Mouse (Mus musculus) midbrain, postnatal 0 days (tissue): ENCODE data around the gene Gtf2ird1. TPM values are rescaled to one million over a fixed set of nuclear protein-coding genes. Genes with fewer than 3 reads are reported as not detected.

ENCODE experiments used
- ATAC-seq: fragments of 200-750 bp; cut with Nextera tagmentation; 2 replicates; pipeline ENCODE4 v1.8.0; 2017; ENCODE audit warnings: moderate number of reproducible peaks, mild to moderate bottlenecking, moderate TSS enrichment, moderate library complexity; ENCODE audit not compliant: low FRiP score
- DNase-seq: peaks from one replicate; pipeline ENCODE4 v3.0.0-alpha.2; 2015; ENCODE audit warnings: low spot score
- H3K27ac ChIP-seq: fragments of 300-500 bp; sonication (generic); 2 replicates; pipeline ENCODE4 v1.5.1; 2014; ENCODE audit warnings: low read depth, mild to moderate bottlenecking, low read length, mixed read lengths
- H3K27me3 ChIP-seq: fragments of 300-500 bp; sonication (generic); 2 replicates; pipeline ENCODE4 v1.6.1; 2014; ENCODE audit warnings: low read length, control low read depth, mixed read lengths; ENCODE audit not compliant: insufficient read depth
- H3K36me3 ChIP-seq: fragments of 300-500 bp; sonication (generic); 2 replicates; pipeline ENCODE4 v1.6.1; 2014; ENCODE audit warnings: low read length, control low read depth, mixed read lengths; ENCODE audit not compliant: insufficient read depth
- H3K4me1 ChIP-seq: fragments of 300-500 bp; sonication (generic); 2 replicates; pipeline ENCODE4 v1.6.1; 2014; ENCODE audit warnings: mild to moderate bottlenecking, control low read depth, antibody characterized with exemption, low read length, mixed read lengths; ENCODE audit not compliant: insufficient read depth
- H3K4me2 ChIP-seq: fragments of 300-500 bp; sonication (generic); 2 replicates; pipeline ENCODE4 v1.6.1; 2014; ENCODE audit warnings: low read depth, mild to moderate bottlenecking, low read length, mixed read lengths; ENCODE audit not compliant: poor library complexity, severe bottlenecking
- H3K4me3 ChIP-seq: fragments of 300-500 bp; sonication (generic); 2 replicates; pipeline ENCODE4 v1.5.1; 2014; ENCODE audit warnings: low read depth, mild to moderate bottlenecking, low read length, moderate library complexity
- H3K9ac ChIP-seq: fragments of 300-500 bp; sonication (generic); replicated peaks from 2 replicates; pipeline ENCODE4 v1.6.1; 2014; ENCODE audit warnings: mild to moderate bottlenecking, low read length, moderate library complexity, mixed read lengths; ENCODE audit not compliant: poor library complexity, severe bottlenecking
- H3K9me3 ChIP-seq: fragments of 300-500 bp; sonication (generic); 2 replicates; pipeline ENCODE4 v1.6.1; 2016; ENCODE audit warnings: low read length, control low read depth
- CTCF ChIP-seq: IDR thresholded peaks from 2 replicates; pipeline ENCODE4 v1.5.1; 2016; ENCODE audit warnings: antibody characterized with exemption, mild to moderate bottlenecking
- WGBS: fragments of 180-500 bp; shearing (Covaris S2); extraction: QIAGEN DNeasy Blood & Tissue Kit; methylation state at CpG from one replicate; pipeline ENCODE4 v1.1.7; 2014; 5-methylcytosine and 5-hydroxymethylcytosine counted together
- polyA plus RNA-seq: library from polyadenylated mRNA; unstranded; fragments of >200 nt; fragmentation: Nextera tagmentation; extraction: Ambion mirVana; gene quantifications from 2 replicates; pipeline ENCODE4 v1.2.1, GENCODE M21; 2015
- total RNA-seq: library from RNA; depleted of rRNA; stranded (reverse); fragments of >200 nt; gene quantifications from 2 replicates; pipeline ENCODE4 v1.2.3, GENCODE M21; 2014

The Gtf2ird1 gene
- total and polyA plus RNA-seq, 2 experiments from 2014 or later, result 53.4 to 54.3 TPM

DNA sequence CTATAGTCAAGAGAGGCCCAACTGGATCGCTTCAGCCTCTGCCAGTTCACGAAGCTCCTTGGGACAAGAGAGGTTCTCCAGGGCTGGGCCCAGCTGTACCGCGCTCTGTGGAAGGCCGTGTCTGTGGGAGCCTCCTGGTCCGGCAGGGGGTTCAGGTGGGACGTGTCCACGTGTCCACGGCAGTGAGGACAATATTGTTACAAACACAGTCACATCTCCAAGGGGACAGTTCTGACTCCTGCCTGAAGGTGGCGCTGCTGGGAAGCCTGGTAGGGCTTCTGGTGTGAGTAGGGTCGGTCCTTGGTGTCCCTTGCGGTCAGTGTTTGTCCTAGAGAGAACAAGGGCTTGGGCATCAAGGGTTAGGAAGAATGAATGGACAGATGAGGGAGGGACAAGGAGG is 33.9 kb upstream of the Gtf2ird1 start:
- no peak for DNase-seq
- no peak overlapping the region for H3K27ac ChIP-seq
- no peak for ATAC-seq
- peak; percentile 69 for TF ChIP-seq CTCF
- 89% methylated on average over 12 of the region's 12 CpGs for WGBS
- H3K27me3 ChIP-seq, result no peaks in the 10 kb centered on the region
- no peaks in the 10 kb centered on the region for H3K9me3 ChIP-seq
- H3K4me3 ChIP-seq, result no peak overlapping the region
- no peak overlapping the region for H3K4me2 ChIP-seq
- no peaks in the 10 kb centered on the region for H3K4me1 ChIP-seq
- no peak overlapping the region for H3K9ac ChIP-seq
- H3K36me3 ChIP-seq, result peaks cover 46% of the 10 kb centered on the region

DNA sequence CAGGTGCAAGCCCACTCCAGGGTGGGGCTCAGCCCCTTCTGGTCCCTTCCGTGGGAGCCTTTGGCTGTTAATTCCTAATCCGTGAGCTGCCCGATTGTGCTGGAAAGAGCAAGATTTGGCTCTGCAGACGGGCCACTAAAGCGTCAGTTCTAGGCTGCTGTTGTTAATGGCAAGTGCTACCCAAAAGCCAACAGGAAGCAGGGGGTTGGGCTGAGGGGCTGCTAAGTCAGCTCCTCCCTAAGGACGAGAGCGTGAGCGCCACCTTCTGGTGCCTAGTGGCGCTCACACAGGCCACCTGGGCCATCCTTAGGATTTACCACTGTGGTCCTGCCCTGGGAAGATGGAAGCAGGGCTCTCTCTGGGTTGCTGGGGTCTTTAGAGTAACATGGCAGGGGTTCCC is 33.1 kb upstream of the Gtf2ird1 start:
- DNase-seq (peak; percentile 63), ATAC-seq (no peak)
- H3K9me3 ChIP-seq, result no peaks in the 10 kb centered on the region
- H3K4me3 ChIP-seq, result no peak overlapping the region
- 20% methylated on average over 9 of the region's 9 CpGs for WGBS
- no peak overlapping the region for H3K27ac ChIP-seq
- peaks cover 40% of the 10 kb centered on the region for H3K36me3 ChIP-seq
- no peak overlapping the region for H3K4me2 ChIP-seq
- H3K27me3 ChIP-seq, result no peaks in the 10 kb centered on the region
- H3K9ac ChIP-seq, result no peak overlapping the region
- H3K4me1 ChIP-seq, result no peaks in the 10 kb centered on the region
- peak; percentile 69 for TF ChIP-seq CTCF

DNA sequence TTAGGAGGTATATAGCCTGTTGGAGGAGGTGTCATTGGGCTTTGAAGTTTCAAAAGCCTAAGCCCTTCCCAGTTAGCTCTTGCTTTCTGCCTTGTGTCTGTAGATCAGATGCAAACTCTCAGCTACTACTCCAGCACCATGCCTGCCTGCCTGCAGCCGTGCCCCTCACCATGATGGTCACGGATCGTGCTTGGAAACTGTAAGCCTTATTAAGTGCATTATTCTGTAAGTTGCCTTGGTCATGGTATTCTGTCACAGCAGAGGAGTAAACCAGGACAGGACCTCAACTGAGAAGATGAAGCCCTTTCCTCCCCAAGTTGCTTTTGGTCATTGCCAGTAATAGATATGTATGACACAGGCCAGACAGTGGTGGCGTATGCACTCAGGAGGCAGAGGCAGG is 32.1 kb upstream of the Gtf2ird1 start:
- ATAC-seq (no peak), DNase-seq (no peak)
- no peaks in the 10 kb centered on the region for H3K9me3 ChIP-seq
- H3K27ac ChIP-seq, result no peak overlapping the region
- no peak for TF ChIP-seq CTCF
- 89% methylated on average over 4 of the region's 4 CpGs for WGBS
- H3K4me3 ChIP-seq, result no peak overlapping the region
- peaks cover 35% of the 10 kb centered on the region for H3K36me3 ChIP-seq
- no peaks in the 10 kb centered on the region for H3K27me3 ChIP-seq
- H3K4me2 ChIP-seq, result no peak overlapping the region
- H3K9ac ChIP-seq, result no peak overlapping the region
- H3K4me1 ChIP-seq, result no peaks in the 10 kb centered on the region

DNA sequence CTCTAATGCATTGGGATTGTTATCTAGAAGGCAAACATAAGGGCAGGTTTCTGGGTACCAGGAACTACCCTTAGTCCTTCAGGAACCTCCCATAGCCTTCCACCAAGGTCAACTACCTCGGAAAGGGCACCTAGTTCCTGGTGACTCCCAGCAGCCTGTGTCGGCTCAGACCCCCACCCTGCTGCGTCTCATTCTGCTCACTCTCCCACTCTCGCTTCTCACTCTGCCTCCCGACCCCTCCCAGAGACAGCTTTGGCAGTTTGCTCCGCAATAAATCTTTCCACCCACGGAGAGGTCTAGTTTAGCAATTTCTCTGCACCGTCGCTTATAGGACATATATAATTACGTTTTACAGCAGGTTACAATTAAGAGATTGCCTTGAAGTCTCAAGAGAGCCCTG is 31.5 kb upstream of the Gtf2ird1 start:
- no peaks in the 10 kb centered on the region for H3K27me3 ChIP-seq
- DNase-seq (peak; percentile 19), ATAC-seq (no peak)
- no peaks in the 10 kb centered on the region for H3K4me1 ChIP-seq
- H3K27ac ChIP-seq, result no peak overlapping the region
- TF ChIP-seq CTCF, result no peak
- H3K4me2 ChIP-seq, result no peak overlapping the region
- 79% methylated on average over 10 of the region's 10 CpGs for WGBS
- no peak overlapping the region for H3K9ac ChIP-seq
- no peaks in the 10 kb centered on the region for H3K9me3 ChIP-seq
- peaks cover 29% of the 10 kb centered on the region for H3K36me3 ChIP-seq
- H3K4me3 ChIP-seq, result no peak overlapping the region

DNA sequence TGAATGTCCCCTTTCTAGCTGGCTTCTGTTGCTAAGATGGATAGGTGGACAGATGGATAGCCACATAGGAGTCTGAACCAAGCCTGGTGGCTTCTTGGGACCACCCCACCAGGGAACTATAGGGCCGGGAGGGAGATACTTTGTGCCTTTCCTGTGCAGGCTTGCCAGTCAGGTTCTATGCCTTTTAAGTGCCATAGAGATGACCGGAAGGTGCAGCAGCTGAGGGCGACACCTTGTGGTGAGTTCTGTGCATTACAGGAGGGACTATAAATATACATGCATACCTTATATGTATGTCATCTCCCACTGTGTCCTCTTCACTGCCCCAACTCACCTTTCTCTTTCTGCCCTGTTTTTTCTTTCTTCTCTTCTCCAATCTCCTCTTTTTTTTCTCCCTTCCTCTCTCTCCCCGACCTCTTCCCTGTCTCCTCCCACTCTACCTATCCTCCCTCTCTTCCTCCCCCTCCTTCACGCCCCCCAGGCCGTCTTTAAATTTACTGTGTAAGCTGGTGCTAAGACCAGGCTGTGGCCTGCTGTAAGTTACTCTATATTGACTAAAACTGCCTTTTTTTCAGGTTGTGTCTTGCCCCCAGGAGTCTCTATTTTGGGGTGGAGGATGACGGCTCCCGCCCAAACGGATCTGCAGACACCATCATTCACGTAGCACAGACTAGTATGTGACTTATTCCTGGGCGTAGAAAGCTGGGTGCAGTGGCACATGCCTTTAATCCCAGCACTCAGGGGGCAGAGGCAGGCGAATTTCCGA is 29.6 kb upstream of the Gtf2ird1 start:
- Histone ChIP-seq H3K9ac (no peak overlapping the region), H3K4me3 (no peak overlapping the region), H3K27ac (peak overlapping the region; percentile 34; the same call in 1 of the 2 replicates), H3K27me3 (no peaks in the 10 kb centered on the region), H3K4me1 (no peaks in the 10 kb centered on the region), H3K4me2 (no peak overlapping the region), H3K9me3 (no peaks in the 10 kb centered on the region), H3K36me3 (peaks cover 19% of the 10 kb centered on the region)
- WGBS, result 62% methylated on average over 13 of the region's 13 CpGs
- TF ChIP-seq CTCF, result peak; percentile 98
- DNase-seq (peak; percentile 90), ATAC-seq (peak; percentile 32; the same call in 1 of the 2 replicates)

DNA sequence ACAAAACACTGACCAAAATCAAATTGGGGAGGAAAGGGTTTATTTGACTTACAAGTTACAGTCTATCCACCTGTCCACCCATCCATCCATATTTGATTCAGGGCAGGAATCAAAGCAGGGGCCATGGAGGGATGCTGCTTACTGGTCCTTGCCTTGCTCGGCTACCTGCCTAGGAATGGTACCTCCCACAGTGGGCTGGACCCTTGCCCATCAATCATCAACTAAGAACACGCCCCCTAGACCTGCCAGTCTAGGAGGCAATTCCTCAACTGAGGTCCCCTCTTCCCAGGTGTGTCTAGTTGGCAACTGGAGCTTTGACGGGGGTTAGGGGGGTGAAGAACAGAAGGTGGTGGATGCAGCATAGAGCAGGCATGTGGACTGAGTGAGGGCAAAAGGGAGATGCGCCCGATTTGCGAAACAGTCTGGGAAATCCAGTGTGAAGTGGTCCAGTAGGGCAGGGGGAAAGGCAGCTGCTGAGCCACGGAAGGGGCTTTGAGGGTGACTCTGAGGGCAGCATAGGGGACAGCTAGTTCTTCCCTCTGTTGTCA is 28.7 kb upstream of the Gtf2ird1 start:
- TF ChIP-seq CTCF, result no peak
- WGBS, result 83% methylated on average over 7 of the region's 7 CpGs
- Histone ChIP-seq H3K4me1 (no peaks in the 10 kb centered on the region), H3K4me3 (no peak overlapping the region), H3K36me3 (peaks cover 11% of the 10 kb centered on the region), H3K27me3 (no peaks in the 10 kb centered on the region), H3K4me2 (no peak overlapping the region), H3K27ac (no peak overlapping the region), H3K9ac (no peak overlapping the region), H3K9me3 (no peaks in the 10 kb centered on the region)
- ATAC-seq, result no peak
- DNase-seq, result no peak
